Mouse (Mus musculus): ENCODE data around the gene Rac3. TPM values are rescaled to one million over a fixed set of nuclear protein-coding genes. Genes with fewer than 3 reads are reported as not detected.

Rac3 gene
- polyA plus RNA-seq, 1 experiment from 2014 or later, result 9.7 TPM

Other genes starting within 250 kb of the Rac3 start
- 161 and 162 TPM in 2 replicates for gene Mrpl12, start 236.9 kb upstream of the Rac3 start, polyA plus RNA-seq (2014; fragmentation: Nextera tagmentation; extraction: Ambion mirVana)
- 46.9 and 53.6 TPM in 2 replicates for gene Slc25a10, start 229.6 kb upstream of the Rac3 start, polyA plus RNA-seq (2014; fragmentation: Nextera tagmentation; extraction: Ambion mirVana)
- 0.43 and 0.91 TPM in 2 replicates for gene Gcgr, start 190.8 kb upstream of the Rac3 start, polyA plus RNA-seq (2014; fragmentation: Nextera tagmentation; extraction: Ambion mirVana)
- 223 and 249 TPM in 2 replicates for gene Mcrip1, start 171.7 kb upstream of the Rac3 start, polyA plus RNA-seq (2014; fragmentation: Nextera tagmentation; extraction: Ambion mirVana)
- not detected in 2 replicates for gene Ppp1r27, start 170.3 kb upstream of the Rac3 start, polyA plus RNA-seq (2014; fragmentation: Nextera tagmentation; extraction: Ambion mirVana)
- gene P4hb, start 148.2 kb upstream of the Rac3 start, polyA plus RNA-seq (2014; fragmentation: Nextera tagmentation; extraction: Ambion mirVana), result 626 and 629 TPM in 2 replicates
- 511 and 567 TPM in 2 replicates for gene Arhgdia, start 139.8 kb upstream of the Rac3 start, polyA plus RNA-seq (2014; fragmentation: Nextera tagmentation; extraction: Ambion mirVana)
- gene Alyref, start 123.1 kb upstream of the Rac3 start, polyA plus RNA-seq (2014; fragmentation: Nextera tagmentation; extraction: Ambion mirVana), result 748 and 893 TPM in 2 replicates
- gene Anapc11, start 123.0 kb upstream of the Rac3 start, polyA plus RNA-seq (2014; fragmentation: Nextera tagmentation; extraction: Ambion mirVana), result 177 and 197 TPM in 2 replicates
- gene Npb, start 113.0 kb upstream of the Rac3 start, polyA plus RNA-seq (2014; fragmentation: Nextera tagmentation; extraction: Ambion mirVana), result not detected in 2 replicates
- gene Pcyt2, start 103.5 kb upstream of the Rac3 start, polyA plus RNA-seq (2014; fragmentation: Nextera tagmentation; extraction: Ambion mirVana), result 75.3 and 76.9 TPM in 2 replicates
- 20.7 and 20.8 TPM in 2 replicates for gene Sirt7, start 96.2 kb upstream of the Rac3 start, polyA plus RNA-seq (2014; fragmentation: Nextera tagmentation; extraction: Ambion mirVana)
- 16.7 and 18.1 TPM in 2 replicates for gene Mafg, start 87.9 kb upstream of the Rac3 start, polyA plus RNA-seq (2014; fragmentation: Nextera tagmentation; extraction: Ambion mirVana)
- gene Pycr1, start 77.7 kb upstream of the Rac3 start, polyA plus RNA-seq (2014; fragmentation: Nextera tagmentation; extraction: Ambion mirVana), result 26.3 and 27.1 TPM in 2 replicates
- not detected in 2 replicates for gene Myadml2, start 73.3 kb upstream of the Rac3 start, polyA plus RNA-seq (2014; fragmentation: Nextera tagmentation; extraction: Ambion mirVana)
- 2.5 and 3.2 TPM in 2 replicates for gene Notum, start 60.3 kb upstream of the Rac3 start, polyA plus RNA-seq (2014; fragmentation: Nextera tagmentation; extraction: Ambion mirVana)
- 99.6 and 107 TPM in 2 replicates for gene Aspscr1, start 48.5 kb upstream of the Rac3 start, polyA plus RNA-seq (2014; fragmentation: Nextera tagmentation; extraction: Ambion mirVana)
- 118 and 124 TPM in 2 replicates for gene Cenpx, start 7.7 kb upstream of the Rac3 start, polyA plus RNA-seq (2014; fragmentation: Nextera tagmentation; extraction: Ambion mirVana)
- 35.0 and 35.9 TPM in 2 replicates for gene Lrrc45, start 7.5 kb upstream of the Rac3 start, polyA plus RNA-seq (2014; fragmentation: Nextera tagmentation; extraction: Ambion mirVana)
- gene Dcxr, start 5.8 kb downstream of the Rac3 start, polyA plus RNA-seq (2014; fragmentation: Nextera tagmentation; extraction: Ambion mirVana), result 10.7 and 11.7 TPM in 2 replicates
- 3.3 and 3.7 TPM in 2 replicates for gene Cbr2, start 10.6 kb downstream of the Rac3 start, polyA plus RNA-seq (2014; fragmentation: Nextera tagmentation; extraction: Ambion mirVana)
- 9.0 and 11.0 TPM in 2 replicates for gene Hmga1b, start 41.3 kb downstream of the Rac3 start, polyA plus RNA-seq (2014; fragmentation: Nextera tagmentation; extraction: Ambion mirVana)
- 16.2 and 21.2 TPM in 2 replicates for gene Rfng, start 62.7 kb downstream of the Rac3 start, polyA plus RNA-seq (2014; fragmentation: Nextera tagmentation; extraction: Ambion mirVana)
- 262 and 276 TPM in 2 replicates for gene Gps1, start 62.8 kb downstream of the Rac3 start, polyA plus RNA-seq (2014; fragmentation: Nextera tagmentation; extraction: Ambion mirVana)
- gene Dus1l, start 74.9 kb downstream of the Rac3 start, polyA plus RNA-seq (2014; fragmentation: Nextera tagmentation; extraction: Ambion mirVana), result 72.4 and 72.8 TPM in 2 replicates
- gene Fasn, start 103.1 kb downstream of the Rac3 start, polyA plus RNA-seq (2014; fragmentation: Nextera tagmentation; extraction: Ambion mirVana), result 56.1 and 66.1 TPM in 2 replicates
- 4.5 and 5.3 TPM in 2 replicates for gene Ccdc57, start 211.4 kb downstream of the Rac3 start, polyA plus RNA-seq (2014; fragmentation: Nextera tagmentation; extraction: Ambion mirVana)
- 30.7 and 40.8 TPM in 2 replicates for gene Slc16a3, start 227.0 kb downstream of the Rac3 start, polyA plus RNA-seq (2014; fragmentation: Nextera tagmentation; extraction: Ambion mirVana)

All from embryonic facial prominence, embryonic 11.5 days (tissue).